Mouse (Mus musculus) cerebral cortex, adult 2 months (tissue): ENCODE results near the gene Adpgk.

Experiments
- WGBS: fragments of 180-500 bp; shearing (Covaris S2); methylation state at CpG from one replicate; pipeline ENCODE4 v1.1.7; 2018; 5-methylcytosine and 5-hydroxymethylcytosine counted together

Gene Adpgk

DNA sequence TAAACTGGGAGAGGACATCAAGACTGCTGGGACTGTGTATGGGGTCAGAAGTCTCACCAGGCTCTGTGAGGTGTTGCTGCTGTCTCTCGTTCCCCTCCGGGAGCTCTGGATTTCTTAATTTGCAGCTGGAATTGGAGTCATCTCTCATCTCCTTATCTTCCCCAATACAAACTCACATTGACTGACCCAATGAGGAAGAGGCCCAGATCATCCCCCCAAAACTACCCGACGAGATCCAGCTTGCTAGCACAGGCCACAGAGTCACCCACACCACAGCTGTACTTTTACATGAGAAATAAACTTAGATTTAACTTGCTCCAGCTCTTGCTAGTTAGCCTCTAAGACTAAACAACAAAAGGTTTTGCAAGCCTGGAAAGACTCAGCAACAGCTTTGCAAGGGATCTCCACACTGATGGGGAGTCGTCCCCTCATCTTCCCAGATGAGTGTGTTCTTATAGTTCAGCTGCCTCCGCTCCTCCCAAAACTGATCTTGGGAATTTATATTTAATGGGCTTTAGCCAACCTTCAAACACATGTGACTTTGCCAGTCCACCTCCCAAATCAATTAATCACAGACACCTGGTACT lies 1.7 kb upstream of the Adpgk start:
- 89% methylated on average over 6 of the region's 6 CpGs for WGBS

- under 1% methylated on average over 50 of the region's 50 CpGs for WGBS
Observed at GRCm38 (mm10) chr9:59291688-59292492, 532 bp downstream of the Adpgk start.

- WGBS: 46% methylated on average over 3 of the region's 3 CpGs
Observed at GRCm38 (mm10) chr9:59292493-59292875, 1.1 kb downstream of the Adpgk start.

DNA sequence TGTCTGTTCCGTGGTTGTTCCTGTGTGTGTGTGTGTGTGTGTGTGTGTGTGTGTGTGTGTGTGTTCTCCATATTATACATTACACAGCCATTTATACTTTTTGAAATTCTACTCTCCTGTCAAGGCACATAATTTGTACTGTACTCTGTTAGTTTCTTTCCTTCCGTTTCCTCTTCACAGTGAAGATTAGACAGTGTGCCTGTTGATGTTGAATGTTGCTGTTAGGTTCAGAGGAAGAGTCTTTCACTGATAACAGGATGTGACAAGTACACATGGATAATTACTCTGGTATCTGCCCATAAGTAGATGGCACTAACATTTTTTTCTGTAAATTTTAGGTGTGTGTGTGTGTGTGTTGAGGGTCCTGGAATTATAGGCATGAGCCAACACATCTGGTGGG lies 5.1 kb downstream of the Adpgk start:
- 81% methylated on average over 2 of the region's 2 CpGs for WGBS

GRCm38 (mm10) chr9:59307890-59308289 lies 16.5 kb downstream of the Adpgk start:
- 84% methylated on average over 2 of the region's 2 CpGs for WGBS

DNA sequence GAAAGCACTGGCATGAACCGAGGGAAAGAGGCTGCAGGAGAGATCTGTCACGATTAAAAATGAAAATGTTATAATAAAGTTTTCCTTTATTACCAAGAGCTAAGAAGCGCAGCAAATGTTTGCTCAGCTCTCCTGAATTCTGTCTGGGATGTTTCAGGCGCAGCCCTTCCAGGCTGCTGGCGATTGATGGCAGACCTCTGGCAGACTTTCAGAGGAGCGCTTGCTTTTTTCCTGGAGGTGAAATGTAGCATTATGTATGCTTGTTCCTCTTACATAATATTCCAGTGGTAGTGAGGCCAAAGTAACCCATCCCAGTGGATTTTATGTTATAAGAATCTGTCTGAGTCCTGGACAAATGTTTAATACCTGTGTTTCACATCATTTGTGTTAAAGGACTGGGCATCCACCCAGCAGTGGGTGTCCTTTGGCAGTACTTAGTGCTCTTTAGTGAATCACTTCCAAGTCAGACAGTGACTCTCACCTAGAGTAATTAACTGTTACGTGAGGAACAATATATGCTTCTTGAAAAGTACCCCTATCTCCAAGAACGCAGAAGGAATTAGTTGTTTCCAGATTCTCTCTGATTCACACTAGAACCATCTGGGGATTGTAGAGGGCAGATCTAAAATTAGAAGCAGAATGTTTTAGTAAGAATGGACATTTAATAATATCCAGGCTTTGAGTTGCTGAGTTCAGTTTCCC lies 19.4 kb downstream of the Adpgk start:
- 58% methylated on average over 8 of the region's 8 CpGs for WGBS

- 65% methylated on average over 3 of the region's 3 CpGs for WGBS
Observed at GRCm38 (mm10) chr9:59311284-59311670, 19.9 kb downstream of the Adpgk start.

GRCm38 (mm10) chr9:59316206-59316605 lies 24.8 kb downstream of the Adpgk start:
- WGBS: 91% methylated on average over 3 of the region's 3 CpGs

DNA sequence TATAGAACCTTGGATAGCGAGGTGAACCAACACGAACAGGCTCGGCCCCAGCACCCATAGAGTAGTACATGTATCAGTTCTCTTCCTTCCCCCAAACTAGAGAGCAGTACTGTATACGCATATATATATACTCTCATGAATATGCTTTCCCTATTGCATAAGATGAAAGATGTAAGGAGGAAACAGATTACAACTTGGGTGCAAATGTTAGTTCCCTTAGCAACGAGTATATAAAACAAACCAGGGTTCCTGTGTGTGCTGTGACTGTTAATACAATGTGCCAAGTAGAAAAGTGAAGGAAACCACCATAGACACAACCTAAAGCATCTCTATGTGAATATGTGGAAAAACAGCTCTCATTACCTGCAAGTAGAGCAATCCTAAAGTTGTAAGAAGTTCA lies 38.7 kb downstream of the Adpgk start:
- WGBS: 58% methylated on average over 5 of the region's 5 CpGs

DNA sequence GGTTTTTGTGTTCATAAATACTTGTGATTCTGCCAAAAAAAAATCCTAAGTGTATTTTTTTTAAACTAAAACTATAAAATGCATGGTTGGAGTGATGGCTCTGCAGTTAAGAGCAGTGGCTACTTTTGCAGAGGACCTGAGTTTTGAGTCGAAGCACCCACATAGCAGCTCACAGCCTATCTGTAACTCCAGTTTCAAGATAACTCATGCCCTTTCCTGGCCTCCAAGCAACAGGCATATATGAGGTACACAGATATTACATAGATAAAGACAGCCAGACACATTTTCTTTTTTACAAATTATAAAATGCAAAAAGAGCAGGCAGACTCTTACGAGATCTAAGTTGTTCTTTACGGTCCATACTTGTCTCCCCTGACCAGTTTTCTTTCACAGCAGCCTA lies 45.2 kb downstream of the Adpgk start:
- 94% methylated on average over 3 of the region's 3 CpGs for WGBS

- 56% methylated on average over 5 of the region's 5 CpGs for WGBS
Observed at GRCm38 (mm10) chr9:59337889-59338288, 46.5 kb downstream of the Adpgk start.

DNA sequence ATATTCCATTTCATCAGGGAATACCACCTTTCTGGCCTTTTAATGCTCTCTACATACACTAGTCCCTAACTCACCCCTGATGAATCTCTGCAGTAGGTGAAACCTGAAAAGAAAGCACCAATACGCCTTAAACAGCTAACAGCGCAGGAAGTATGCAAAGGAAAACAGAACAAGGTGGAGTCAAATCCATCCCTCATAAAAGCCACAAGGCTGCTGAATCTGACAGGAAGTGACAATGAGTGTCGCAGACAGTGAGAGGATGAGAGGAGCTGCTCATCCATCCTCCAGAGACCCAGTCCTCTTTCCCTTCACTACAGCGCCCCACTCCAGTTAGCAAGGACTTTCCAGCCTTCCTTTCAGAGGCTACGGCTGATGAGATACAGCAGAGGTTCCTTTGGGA lies 47.1 kb downstream of the Adpgk start:
- 92% methylated on average over 5 of the region's 5 CpGs for WGBS

DNA sequence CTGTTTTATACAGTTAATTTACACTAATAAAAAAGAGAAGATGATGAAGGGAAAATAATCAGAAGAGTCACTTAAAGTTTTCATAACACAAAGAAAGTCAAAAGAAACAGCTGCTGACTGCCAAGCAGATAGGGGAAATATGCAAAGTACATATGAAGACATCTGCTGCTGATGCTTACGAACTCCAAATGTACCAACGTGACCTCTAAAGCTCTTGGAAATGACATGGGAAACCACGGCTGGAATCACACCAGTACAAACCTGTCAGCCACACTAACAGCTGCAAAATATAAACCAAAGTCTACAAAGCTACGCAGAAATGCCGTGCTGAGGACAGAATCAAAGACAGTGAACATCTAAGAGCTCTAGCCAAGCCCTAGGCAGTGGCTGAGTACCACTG lies 47.7 kb downstream of the Adpgk start:
- WGBS: 86% methylated on average over 5 of the region's 5 CpGs

- 84% methylated on average over 9 of the region's 9 CpGs for WGBS
Observed at GRCm38 (mm10) chr9:59340002-59340401, 48.6 kb downstream of the Adpgk start.

DNA sequence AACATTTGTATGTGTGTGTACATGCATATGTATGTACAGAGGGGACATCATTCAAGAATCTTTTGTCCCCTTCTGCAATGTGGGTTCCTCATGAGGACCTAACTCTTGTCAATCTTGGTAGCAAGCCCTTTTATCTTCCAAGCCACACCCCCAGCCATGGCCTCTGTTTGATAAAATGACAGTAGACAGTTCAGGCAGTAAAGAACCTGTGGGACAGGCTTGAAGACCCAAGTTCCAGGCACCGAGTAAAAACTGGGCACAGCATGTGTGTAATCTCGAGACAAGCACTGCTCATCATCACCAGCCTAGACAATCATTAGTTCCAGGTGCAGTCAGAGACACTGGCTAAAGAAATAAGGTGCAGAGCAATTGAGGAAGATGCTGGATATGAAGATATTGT lies 54.8 kb downstream of the Adpgk start:
- 85% methylated on average over 2 of the region's 2 CpGs for WGBS

GRCm38 (mm10) chr9:59352586-59353252 lies 61.4 kb downstream of the Adpgk start:
- 5% methylated on average over 15 of the region's 15 CpGs for WGBS

DNA sequence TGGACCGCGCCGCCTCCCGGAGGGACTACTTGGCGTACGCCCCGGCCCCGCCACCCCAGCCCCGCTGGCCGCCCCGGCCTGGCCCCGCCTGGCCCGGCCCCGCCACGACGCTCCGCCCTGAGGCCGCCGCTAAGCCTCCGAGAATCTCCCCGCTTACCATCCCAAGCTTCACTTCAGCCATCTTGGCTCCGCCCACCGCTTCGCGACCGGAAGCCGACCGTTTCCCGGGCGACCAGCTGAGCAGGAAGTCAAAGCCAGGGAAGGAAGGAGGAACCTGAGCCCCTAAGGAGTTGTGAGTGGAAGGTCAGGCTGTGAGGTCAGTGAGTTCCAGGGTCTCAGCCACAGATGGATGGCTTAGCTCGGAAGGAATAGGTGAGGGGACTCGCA lies 61.9 kb downstream of the Adpgk start, which contains the start of gene Bbs4:
Bbs4 (minus strand) TSS at position 256 of the 387 bp plus-strand sequence.
- WGBS: under 1% methylated on average over 30 of the region's 32 CpGs

- 81% methylated on average over 1 of the region's 1 CpGs for WGBS
Observed at GRCm38 (mm10) chr9:59358041-59358440, 66.7 kb downstream of the Adpgk start.

- WGBS: 65% methylated on average over 3 of the region's 3 CpGs
Observed at GRCm38 (mm10) chr9:59360487-59360886, 69.1 kb downstream of the Adpgk start.

GRCm38 (mm10) chr9:59369220-59369619 lies 77.9 kb downstream of the Adpgk start:
- 81% methylated on average over 5 of the region's 5 CpGs for WGBS

DNA sequence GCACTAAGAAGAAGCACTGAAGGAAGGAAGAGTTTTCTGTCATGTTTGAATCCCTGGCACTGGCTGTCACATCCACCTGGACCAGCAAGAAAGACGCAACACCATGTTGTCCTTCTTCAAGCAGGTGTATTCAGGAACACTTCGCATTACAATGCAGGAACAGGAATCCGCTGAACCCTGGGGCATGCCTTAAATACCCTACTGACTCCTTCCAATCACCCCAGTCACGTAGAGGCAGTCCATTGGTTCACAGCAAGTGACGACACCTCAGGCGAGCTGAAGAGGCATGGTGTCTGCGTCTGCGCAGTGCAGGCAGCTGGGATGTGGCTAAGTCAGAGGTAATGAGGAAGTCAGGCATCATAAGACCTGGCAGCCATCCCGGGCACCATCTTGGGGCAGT lies 78.3 kb downstream of the Adpgk start:
- WGBS: 94% methylated on average over 9 of the region's 9 CpGs
